Mouse (Mus musculus) kidney, adult 2 months (tissue): ENCODE data around the gene Acsf3.

ENCODE experiments used
- CTCF ChIP-seq: fragments of 200-500 bp; conservative IDR thresholded peaks from 2 replicates; pipeline ENCODE4 v1.5.1; 2011; ENCODE audit warnings: low read depth, mild to moderate bottlenecking, control low read depth, low read length, moderate library complexity, mixed read lengths; ENCODE audit not compliant: insufficient read depth, insufficient read length
- POLR2A ChIP-seq: fragments of 200-500 bp; IDR thresholded peaks from one replicate; pipeline ENCODE4 v1.6.1; 2011; ENCODE audit warnings: low read depth, low read length, control low read depth

DNA sequence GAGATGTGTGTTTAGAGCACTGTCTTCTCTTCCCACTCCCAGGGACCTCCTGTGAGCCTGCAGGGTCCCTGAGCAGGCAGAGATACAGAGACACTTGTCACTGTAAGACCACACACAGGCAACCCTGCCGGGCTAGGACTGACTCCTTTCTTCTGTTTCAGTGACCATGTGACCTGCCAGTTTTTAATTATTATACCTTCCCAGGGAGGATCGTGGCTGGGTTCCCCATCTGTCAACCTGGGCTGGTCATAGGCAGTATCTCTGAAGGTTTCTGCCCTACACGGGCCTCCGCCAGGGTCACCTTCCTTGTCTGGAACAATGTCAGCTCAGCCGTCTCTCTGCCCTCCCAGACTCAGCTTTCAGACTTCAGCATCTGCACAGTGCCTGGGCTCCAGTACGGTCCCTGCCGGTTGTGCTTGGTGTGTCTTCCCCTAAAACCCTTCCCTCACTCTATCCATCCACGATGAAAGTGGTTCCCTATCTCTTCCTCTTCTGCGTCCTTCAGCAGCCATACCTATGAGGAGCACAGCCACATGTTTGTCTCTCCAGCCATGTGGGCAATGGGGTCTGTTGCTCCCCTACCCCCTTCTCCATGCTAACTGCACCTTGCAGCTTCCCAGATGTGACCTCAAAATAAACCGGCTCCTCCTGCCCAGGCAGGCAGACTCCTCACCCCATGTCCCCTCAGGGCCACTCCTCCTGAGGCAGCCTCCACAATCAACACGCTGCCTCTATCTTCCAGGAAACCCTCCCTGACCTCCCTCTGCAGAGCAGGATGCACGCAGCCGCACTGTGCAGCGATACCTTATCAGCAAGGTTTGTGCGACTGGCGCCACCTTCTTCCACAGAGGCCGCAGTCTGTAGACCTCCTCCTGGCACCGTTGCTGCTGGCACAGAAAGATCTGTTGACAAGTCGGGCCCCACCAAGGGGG lies 39.5 kb upstream of the Acsf3 start:
- TF ChIP-seq POLR2A: no peak
- no peak for TF ChIP-seq CTCF
